Mouse (Mus musculus) bone marrow macrophage, adult 2 months (primary cell): ENCODE measurements around the gene Ifit1bl2.

ENCODE experiments used
- CTCF ChIP-seq: IDR thresholded peaks from 2 replicates; pipeline ENCODE4 v1.5.1; 2012; ENCODE audit warnings: low read depth, mild to moderate bottlenecking, low read length, moderate library complexity
- POLR2A ChIP-seq: IDR thresholded peaks from 2 replicates; pipeline ENCODE4 v1.6.1; 2012; ENCODE audit warnings: mild to moderate bottlenecking, low read depth, low read length, borderline replicate concordance

DNA sequence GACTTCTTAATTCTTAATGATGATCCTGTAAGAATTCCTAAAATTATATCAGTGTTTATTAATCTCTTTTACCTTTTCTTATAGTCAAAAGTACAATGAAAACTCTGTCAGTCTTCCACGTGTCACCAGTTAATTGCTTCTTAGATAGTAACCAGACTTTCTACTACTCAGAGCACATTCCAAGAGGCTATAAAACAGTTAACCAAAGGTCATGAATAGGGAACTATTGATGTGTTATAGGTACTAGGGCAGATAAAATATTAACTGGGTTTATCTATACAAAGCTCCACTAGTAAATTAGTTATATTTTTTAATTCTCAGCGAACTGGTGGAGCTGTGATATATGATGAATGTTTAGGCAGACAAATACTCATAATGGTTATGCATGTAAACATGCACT, 13.0 kb downstream of the Ifit1bl2 start:
- TF ChIP-seq CTCF: no peak
- TF ChIP-seq POLR2A: no peak
